In the genomic region with DNA sequence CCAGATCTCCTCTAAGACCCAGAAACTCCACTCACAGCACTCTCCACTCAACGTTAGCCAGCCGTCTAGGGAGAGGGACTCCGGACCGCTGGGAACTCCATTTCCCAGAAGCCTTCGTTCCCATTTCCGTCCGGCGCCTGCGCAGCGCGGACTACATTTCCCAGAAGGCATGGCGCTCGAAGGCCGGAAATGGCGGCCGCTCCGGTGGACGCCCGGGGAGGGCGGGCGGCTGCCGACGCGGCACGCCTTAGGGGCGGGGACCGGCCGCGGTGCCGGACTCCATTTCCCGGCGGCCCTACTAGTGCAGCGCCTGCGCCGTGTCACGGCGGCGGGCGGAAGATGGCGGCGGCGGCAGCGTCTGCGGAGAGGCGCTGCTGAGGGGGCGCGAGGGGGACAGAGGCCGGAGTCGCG, we compare ENCODE assay signal across 8 mouse cellular contexts. TPM values are rescaled to one million over a fixed set of nuclear protein-coding genes. Genes with fewer than 3 reads are reported as not detected.
DNase-seq lines count a peak whose midpoint lies in the region; ATAC-seq and TF ChIP-seq lines count a peak whose summit lies in the region.

Gene Sympk (plus strand): TSS at position 282 of the 411 bp plus-strand sequence.

- peak; percentile 97 for ATAC-seq in embryonic facial prominence, embryonic 14.5 days (ENCODE audit: low read depth)
- peak; percentile 95 for ATAC-seq in limb, embryonic 14.5 days (ENCODE audit: low FRiP score, low read depth)
- ATAC-seq in midbrain, postnatal 0 days (ENCODE audit: low FRiP score), result peak; percentile 95

- TF ChIP-seq POLR2A in limb, embryonic 14.5 days (IDR thresholded peaks at IDR 0.05; ENCODE audit: borderline replicate concordance, extremely low read depth, insufficient read depth, insufficient read length), result peak; percentile 50; the same call in 1 of the 2 replicates

- peak within 1 kb of the TSS; percentile 75 for H3K4me2 ChIP-seq in embryonic facial prominence, embryonic 14.5 days (ENCODE audit: low read depth, low read length)
- peak within 1 kb of the TSS; percentile 62 for H3K4me2 ChIP-seq in limb, embryonic 14.5 days (replicated peaks; ENCODE audit: low read depth, low read length, severe bottlenecking)
- H3K4me2 ChIP-seq in midbrain, postnatal 0 days (ENCODE audit: low read depth, low read length, poor library complexity, severe bottlenecking), result peak within 1 kb of the TSS; percentile 89

- WGBS in embryonic facial prominence, embryonic 14.5 days, result 0% methylated on average over 17 of the region's 50 CpGs
- 0% methylated on average over 38 of the region's 50 CpGs for WGBS in limb, embryonic 14.5 days
- under 1% methylated on average over 34 of the region's 50 CpGs for WGBS in midbrain, postnatal 0 days

- H3K4me1 ChIP-seq in embryonic facial prominence, embryonic 14.5 days (ENCODE audit: control insufficient read depth, insufficient read depth, low read length), result peaks cover 11% of the 10 kb centered on the region; the same call in 1 of the 2 replicates
- peaks cover 9% of the 10 kb centered on the region; the same call in 1 of the 2 replicates for H3K4me1 ChIP-seq in limb, embryonic 14.5 days (ENCODE audit: control insufficient read depth, insufficient read depth, low read length)
- H3K4me1 ChIP-seq in midbrain, postnatal 0 days (ENCODE audit: insufficient read depth, low read length), result no peaks in the 10 kb centered on the region

- H3K4me3 ChIP-seq in embryonic facial prominence, embryonic 14.5 days (ENCODE audit: low read depth, low read length), result peak within 1 kb of the TSS; percentile 90
- peak within 1 kb of the TSS; percentile 75 for H3K4me3 ChIP-seq in limb, embryonic 14.5 days (replicated peaks; ENCODE audit: low read length)
- peak within 1 kb of the TSS; percentile 91 for H3K4me3 ChIP-seq in midbrain, postnatal 0 days (ENCODE audit: low read depth, low read length)

- peaks cover 5% of the 10 kb centered on the region for H3K36me3 ChIP-seq in embryonic facial prominence, embryonic 14.5 days (ENCODE audit: control insufficient read depth, insufficient read depth, low read length)
- H3K36me3 ChIP-seq in limb, embryonic 14.5 days (ENCODE audit: control insufficient read depth, insufficient read depth, low read length), result peaks cover 7% of the 10 kb centered on the region
- peaks cover 4% of the 10 kb centered on the region for H3K36me3 ChIP-seq in midbrain, postnatal 0 days (ENCODE audit: insufficient read depth, low read length)

- DNase-seq in 3T3-L1 (ENCODE audit: low read depth, low spot score), result peak; percentile 91
- DNase-seq in adrenal gland, postnatal 4 days (ENCODE audit: low spot score in 2 of 2), result peak; percentile 79 to 87
- peak; percentile 98 for DNase-seq in embryonic facial prominence, embryonic 14.5 days (ENCODE audit: low spot score)
- DNase-seq in heart, adult 8-10 months (ENCODE audit: low spot score), result peak; percentile 93
- peak; percentile 96 for DNase-seq in kidney, adult 9 months
- DNase-seq in limb, embryonic 14.5 days (ENCODE audit: low spot score), result peak; percentile 97
- DNase-seq in midbrain, postnatal 0 days (ENCODE audit: low spot score), result peak; percentile 98
- peak; percentile 90 to 95 for DNase-seq in spleen, postnatal 14 days (ENCODE audit: low spot score in 2 of 2)

- H3K27me3 ChIP-seq in embryonic facial prominence, embryonic 14.5 days (replicated peaks; ENCODE audit: control insufficient read depth, insufficient read depth, low read length), result peaks cover 38% of the 10 kb centered on the region
- peaks cover 32% of the 10 kb centered on the region for H3K27me3 ChIP-seq in limb, embryonic 14.5 days (ENCODE audit: control insufficient read depth, insufficient read depth, low read length)
- H3K27me3 ChIP-seq in midbrain, postnatal 0 days (ENCODE audit: insufficient read depth, low read length), result peaks cover 34% of the 10 kb centered on the region

- H3K9ac ChIP-seq in embryonic facial prominence, embryonic 14.5 days (ENCODE audit: low read depth, low read length), result peak within 1 kb of the TSS; percentile 95
- H3K9ac ChIP-seq in limb, embryonic 14.5 days (ENCODE audit: low read depth, low read length, severe bottlenecking), result peak within 1 kb of the TSS; percentile 86
- peak within 1 kb of the TSS; percentile 82 for H3K9ac ChIP-seq in midbrain, postnatal 0 days (replicated peaks; ENCODE audit: low read length, poor library complexity, severe bottlenecking)

- no peak for TF ChIP-seq CTCF in midbrain, postnatal 0 days (IDR thresholded peaks at IDR 0.05)

- no peak within 1 kb of the TSS for H3K27ac ChIP-seq in embryonic facial prominence, embryonic 14.5 days (replicated peaks; ENCODE audit: low read depth, low read length)
- no peak within 1 kb of the TSS for H3K27ac ChIP-seq in limb, embryonic 14.5 days (replicated peaks; ENCODE audit: low read depth, low read length)
- peak within 1 kb of the TSS; percentile 59; the same call in 1 of the 2 replicates for H3K27ac ChIP-seq in midbrain, postnatal 0 days (ENCODE audit: low read depth, low read length)

- no peaks in the 10 kb centered on the region for H3K9me3 ChIP-seq in embryonic facial prominence, embryonic 14.5 days (ENCODE audit: control insufficient read depth, low read length)
- no peaks in the 10 kb centered on the region for H3K9me3 ChIP-seq in limb, embryonic 14.5 days (ENCODE audit: control insufficient read depth, low read length)
- no peaks in the 10 kb centered on the region for H3K9me3 ChIP-seq in midbrain, postnatal 0 days (ENCODE audit: low read length)

RNA-seq across cellular contexts. Expression of gene Sympk, which starts in this region (rescaled TPM):
- 100 to 1,000 TPM; 109 to 119 TPM for total RNA-seq in adrenal gland, postnatal 4 days (2021)
- polyA plus RNA-seq in embryonic facial prominence, embryonic 14.5 days (2014; fragmentation: Nextera tagmentation; extraction: Ambion mirVana), result 23.6 and 23.8 TPM in 2 replicates
- total RNA-seq in heart, adult 8-10 months (2022), result 10 to 100 TPM; 79.6 to 99.9 (median 98.8) TPM
- 97.0 and 113 TPM in 2 replicates for polyA plus RNA-seq in limb, embryonic 14.5 days (2012; rRNA removed)
- polyA plus RNA-seq in limb, embryonic 14.5 days (2014; fragmentation: Nextera tagmentation; extraction: Ambion mirVana), result 23.0 and 27.5 TPM in 2 replicates
- total RNA-seq in midbrain, postnatal 0 days (2014; rRNA removed), result 73.5 and 74.2 TPM in 2 replicates
- 19.5 and 19.7 TPM in 2 replicates for polyA plus RNA-seq in midbrain, postnatal 0 days (2015; fragmentation: Nextera tagmentation; extraction: Ambion mirVana)
